Mouse (Mus musculus) stomach, embryonic 16.5 days (tissue): Measurements from ENCODE around the gene Plcb1. TPM values are rescaled to one million over a fixed set of nuclear protein-coding genes. Genes with fewer than 3 reads are reported as not detected.

Experiments
- ATAC-seq: fragments of 200-750 bp; cut with Nextera tagmentation; 2 replicates; pipeline ENCODE4 v1.8.0; 2017; ENCODE audit warnings: moderate number of reproducible peaks, moderate TSS enrichment; ENCODE audit not compliant: insufficient read depth, low FRiP score
- H3K27ac ChIP-seq: fragments of 300-500 bp; sonication (generic); 2 replicates; pipeline ENCODE4 v1.5.1; 2014; ENCODE audit warnings: low read length
- H3K27me3 ChIP-seq: fragments of 300-500 bp; sonication (generic); 2 replicates; pipeline ENCODE4 v1.6.1; 2014; ENCODE audit warnings: low read length, control low read depth, mixed read lengths; ENCODE audit not compliant: control insufficient read depth, insufficient read depth
- H3K36me3 ChIP-seq: fragments of 300-500 bp; sonication (generic); 2 replicates; pipeline ENCODE4 v1.6.1; 2014; ENCODE audit warnings: low read length; ENCODE audit not compliant: control insufficient read depth, insufficient read depth
- H3K4me1 ChIP-seq: fragments of 300-500 bp; sonication (generic); 2 replicates; pipeline ENCODE4 v1.6.1; 2014; ENCODE audit warnings: low read length, control low read depth, mixed read lengths; ENCODE audit not compliant: control insufficient read depth, insufficient read depth
- H3K4me2 ChIP-seq: fragments of 300-500 bp; sonication (generic); 2 replicates; pipeline ENCODE4 v1.6.1; 2014; ENCODE audit warnings: low read depth, low read length, mixed read lengths
- H3K4me3 ChIP-seq: fragments of 300-500 bp; sonication (generic); replicated peaks from 2 replicates; pipeline ENCODE4 v1.5.1; 2014; ENCODE audit warnings: mild to moderate bottlenecking, low read length
- H3K9ac ChIP-seq: fragments of 300-500 bp; sonication (generic); 2 replicates; pipeline ENCODE4 v1.6.1; 2014; ENCODE audit warnings: low read length
- H3K9me3 ChIP-seq: fragments of 300-500 bp; sonication (generic); replicated peaks from 2 replicates; pipeline ENCODE4 v1.6.1; 2016; ENCODE audit warnings: low read length, control low read depth; ENCODE audit not compliant: control insufficient read depth
- WGBS: fragments of 180-500 bp; shearing (Covaris S2); extraction: QIAGEN DNeasy Blood & Tissue Kit; methylation state at CpG from one replicate; pipeline ENCODE4 v1.1.7; 2014; 5-methylcytosine and 5-hydroxymethylcytosine counted together
- polyA plus RNA-seq: library from polyadenylated mRNA; unstranded; fragments of >200 nt; fragmentation: Nextera tagmentation; extraction: Ambion mirVana; gene quantifications from 2 replicates; pipeline ENCODE4 v1.2.1, GENCODE M21; 2015

Plcb1 gene
- polyA plus RNA-seq, 1 experiment from 2014 or later = 11.9 TPM

DNA sequence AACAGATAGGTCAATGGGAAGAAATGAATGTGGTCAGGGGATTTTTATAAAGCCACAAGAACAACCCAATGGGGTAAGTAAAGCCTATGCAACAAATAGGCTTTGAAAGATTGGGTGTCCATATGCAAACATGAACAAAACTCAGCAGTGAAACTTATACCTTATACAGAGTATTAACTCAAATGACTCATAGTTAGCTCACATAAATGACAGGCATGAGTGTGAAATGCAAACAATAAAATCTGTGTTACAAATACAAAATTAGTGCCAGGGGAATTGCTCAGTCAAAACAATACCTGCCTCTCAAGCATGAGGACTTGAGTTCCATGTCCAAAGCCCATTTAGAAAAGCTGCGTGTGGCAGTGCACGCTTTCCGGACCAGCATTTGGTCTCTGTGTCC is 182.5 kb downstream of the Plcb1 start:
- Histone ChIP-seq H3K9ac (no peak overlapping the region), H3K27ac (no peak overlapping the region; the same call in 1 of the 2 replicates), H3K4me1 (peaks cover 7% of the 10 kb centered on the region; the same call in 1 of the 2 replicates), H3K27me3 (no peaks in the 10 kb centered on the region), H3K4me2 (no peak overlapping the region), H3K9me3 (no peaks in the 10 kb centered on the region), H3K4me3 (no peak overlapping the region), H3K36me3 (no peaks in the 10 kb centered on the region)
- WGBS = 73% methylated on average over 3 of the region's 3 CpGs
- no peak for ATAC-seq

DNA sequence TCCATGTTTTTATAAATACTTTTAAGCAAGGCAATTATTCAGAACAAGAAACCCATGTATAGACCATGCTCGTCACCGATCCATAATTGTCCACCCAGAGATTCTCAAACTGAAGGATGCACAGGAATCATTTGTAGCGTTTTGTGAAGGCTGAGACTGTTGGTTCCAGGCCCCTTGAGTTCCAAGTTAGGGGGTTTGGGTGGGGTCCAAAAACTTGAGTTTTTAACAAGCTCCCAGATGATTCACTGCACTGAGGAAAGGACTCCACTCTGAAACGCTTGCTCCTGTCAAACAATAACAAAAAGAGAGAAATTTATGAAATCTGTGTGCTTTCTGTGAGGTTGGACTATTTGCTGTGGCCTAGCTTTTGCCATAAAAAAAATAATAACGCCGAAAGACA is 186.5 kb downstream of the Plcb1 start:
- Histone ChIP-seq H3K27ac (no peak overlapping the region), H3K36me3 (no peaks in the 10 kb centered on the region), H3K9me3 (no peaks in the 10 kb centered on the region), H3K27me3 (no peaks in the 10 kb centered on the region), H3K4me3 (no peak overlapping the region), H3K9ac (no peak overlapping the region), H3K4me1 (peaks cover 10% of the 10 kb centered on the region), H3K4me2 (no peak overlapping the region)
- no peak for ATAC-seq
- 65% methylated on average over 6 of the region's 6 CpGs for WGBS

DNA sequence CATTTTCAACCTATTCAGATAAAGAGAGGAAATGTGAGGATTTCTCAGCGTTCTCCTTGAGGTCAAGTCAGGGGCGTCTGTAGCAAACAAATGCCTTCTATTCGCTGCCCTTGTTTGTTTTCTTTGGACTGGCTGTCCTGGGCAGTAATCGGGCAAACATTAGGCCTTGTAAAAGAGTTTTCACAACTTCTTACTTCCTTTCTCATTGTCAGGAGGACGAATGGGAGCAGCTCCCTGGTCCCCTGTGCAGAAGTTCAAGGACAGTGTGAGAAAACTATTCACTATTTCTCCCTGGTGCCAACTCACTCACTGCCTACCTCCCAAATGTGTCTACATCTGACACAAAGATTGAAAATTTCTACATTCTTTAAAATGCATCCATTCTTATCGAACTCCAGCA is 188.8 kb downstream of the Plcb1 start:
- WGBS = 29% methylated on average over 6 of the region's 6 CpGs
- ATAC-seq = no peak

DNA sequence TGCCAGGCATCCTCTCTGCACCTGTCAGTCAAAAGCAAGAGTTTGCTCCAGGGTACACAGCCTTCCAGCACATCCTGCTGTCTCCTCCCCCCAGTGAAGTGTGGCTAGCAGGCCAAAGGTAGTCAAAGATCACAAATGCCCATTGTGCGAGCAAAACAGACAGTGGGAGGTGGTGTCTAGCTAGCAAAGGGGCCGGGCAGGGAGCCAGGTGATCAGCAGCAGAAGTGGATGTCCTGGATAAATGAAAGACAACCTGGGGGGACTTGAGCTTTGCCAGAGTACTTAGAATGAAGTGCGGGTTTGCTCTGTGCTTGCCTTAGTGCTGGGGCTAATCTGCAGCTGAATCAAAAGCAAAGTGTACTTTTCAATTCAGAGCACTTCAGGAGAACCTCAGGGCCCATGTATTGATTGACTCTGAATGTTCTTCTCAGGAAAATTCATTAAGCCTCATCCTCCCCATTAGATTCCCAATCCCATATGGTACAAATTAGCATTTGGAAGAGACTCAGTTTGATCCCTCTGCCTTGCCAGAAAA is 191.0 kb downstream of the Plcb1 start:
- no peak; the same call in 1 of the 2 replicates for ATAC-seq
- H3K4me1 ChIP-seq = peaks cover 10% of the 10 kb centered on the region
- 45% methylated on average over 3 of the region's 3 CpGs for WGBS

More for the DNA sequence above, 188.8 kb downstream of the Plcb1 start:
- H3K27me3 ChIP-seq = no peaks in the 10 kb centered on the region
- H3K27ac ChIP-seq = no peak overlapping the region
- no peak overlapping the region for H3K4me2 ChIP-seq
- H3K36me3 ChIP-seq = no peaks in the 10 kb centered on the region
- no peak overlapping the region for H3K4me3 ChIP-seq
- peaks cover 10% of the 10 kb centered on the region for H3K4me1 ChIP-seq
- no peaks in the 10 kb centered on the region for H3K9me3 ChIP-seq
- H3K9ac ChIP-seq = no peak overlapping the region

DNA sequence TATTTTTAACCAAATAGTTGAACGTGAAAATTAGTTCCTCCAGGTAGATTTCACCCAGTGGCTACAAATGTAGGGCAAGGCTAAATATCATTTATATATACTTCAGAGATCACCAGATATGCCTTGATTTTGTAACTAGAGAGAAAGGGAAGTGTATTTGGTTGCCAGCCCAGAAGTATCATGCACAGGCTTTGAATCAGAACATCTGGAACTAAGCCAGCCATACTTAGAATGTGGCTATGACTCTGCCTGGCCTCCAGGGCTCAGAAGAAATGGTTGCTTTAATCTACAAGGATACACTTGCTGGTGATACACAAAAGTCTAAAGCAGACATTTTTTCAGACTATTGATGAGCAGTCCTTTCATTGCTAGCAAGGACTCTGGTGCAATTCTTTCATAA is 191.8 kb downstream of the Plcb1 start:
- H3K27me3 ChIP-seq = no peaks in the 10 kb centered on the region
- no peak overlapping the region for H3K4me3 ChIP-seq
- H3K4me2 ChIP-seq = no peak overlapping the region
- H3K9ac ChIP-seq = no peak overlapping the region
- 85% methylated on average over 1 of the region's 1 CpGs for WGBS
- ATAC-seq = no peak
- H3K36me3 ChIP-seq = no peaks in the 10 kb centered on the region
- H3K4me1 ChIP-seq = peaks cover 8% of the 10 kb centered on the region; the same call in 1 of the 2 replicates
- H3K27ac ChIP-seq = no peak overlapping the region
- H3K9me3 ChIP-seq = no peaks in the 10 kb centered on the region

More for the DNA sequence above, 191.0 kb downstream of the Plcb1 start:
- Histone ChIP-seq H3K27ac (no peak overlapping the region), H3K36me3 (no peaks in the 10 kb centered on the region), H3K4me3 (no peak overlapping the region), H3K9me3 (no peaks in the 10 kb centered on the region), H3K9ac (no peak overlapping the region; the same call in 1 of the 2 replicates), H3K27me3 (no peaks in the 10 kb centered on the region), H3K4me2 (no peak overlapping the region)

DNA sequence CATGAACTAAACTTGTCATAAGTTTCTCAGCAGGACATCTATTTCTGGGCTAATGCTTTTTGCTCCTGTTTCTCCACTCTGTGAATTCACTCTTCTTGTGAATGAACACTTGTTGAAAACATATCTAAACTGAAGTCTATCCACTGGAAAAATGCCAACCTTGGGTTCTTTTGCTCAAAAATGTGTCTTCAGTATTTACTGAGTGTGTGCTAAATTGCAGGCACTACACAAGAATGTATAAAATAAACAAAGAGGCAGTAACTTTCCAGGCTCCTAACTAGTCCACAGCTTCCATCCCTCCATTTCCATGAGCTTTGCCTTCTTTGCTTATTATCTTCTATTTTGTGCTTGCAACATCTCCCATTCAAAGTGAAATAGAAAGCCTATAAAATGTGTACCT is 195.5 kb downstream of the Plcb1 start:
- 0 out of 2 replicates have a peak overlapping the region, but pooled peaks have one; percentile 29 for H3K27ac ChIP-seq
- no peak for ATAC-seq
- H3K4me3 ChIP-seq = no peak overlapping the region
- no peak overlapping the region for H3K9ac ChIP-seq
- no peaks in the 10 kb centered on the region for H3K36me3 ChIP-seq
- peaks cover 8% of the 10 kb centered on the region; the same call in 1 of the 2 replicates for H3K4me1 ChIP-seq
- no peaks in the 10 kb centered on the region for H3K9me3 ChIP-seq
- no peak overlapping the region for H3K4me2 ChIP-seq
- H3K27me3 ChIP-seq = no peaks in the 10 kb centered on the region

DNA sequence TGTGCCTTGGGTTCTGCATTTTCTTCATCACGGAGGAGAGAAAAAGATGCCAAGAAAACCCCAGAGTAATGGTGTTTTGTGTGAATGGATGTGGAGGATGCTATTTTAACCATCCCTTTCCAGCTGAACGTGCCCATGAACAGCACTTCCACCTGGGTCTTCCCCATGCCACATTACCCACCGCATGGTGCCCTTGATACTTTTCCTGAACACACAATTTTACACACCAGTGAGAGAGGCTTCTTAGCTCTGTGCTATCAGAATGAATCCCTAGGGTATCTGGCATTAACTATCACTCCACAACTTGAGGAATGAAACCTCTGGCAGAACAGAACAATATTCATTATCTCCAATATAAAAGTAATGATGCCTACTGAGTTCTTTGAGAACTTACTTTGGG is 199.0 kb downstream of the Plcb1 start:
- Histone ChIP-seq H3K4me2 (no peak overlapping the region), H3K27me3 (no peaks in the 10 kb centered on the region), H3K4me3 (no peak overlapping the region), H3K36me3 (no peaks in the 10 kb centered on the region), H3K9me3 (no peaks in the 10 kb centered on the region), H3K4me1 (peaks cover 5% of the 10 kb centered on the region; the same call in 1 of the 2 replicates), H3K9ac (no peak overlapping the region), H3K27ac (no peak overlapping the region)
- WGBS = 89% methylated on average over 3 of the region's 3 CpGs
- ATAC-seq = no peak

DNA sequence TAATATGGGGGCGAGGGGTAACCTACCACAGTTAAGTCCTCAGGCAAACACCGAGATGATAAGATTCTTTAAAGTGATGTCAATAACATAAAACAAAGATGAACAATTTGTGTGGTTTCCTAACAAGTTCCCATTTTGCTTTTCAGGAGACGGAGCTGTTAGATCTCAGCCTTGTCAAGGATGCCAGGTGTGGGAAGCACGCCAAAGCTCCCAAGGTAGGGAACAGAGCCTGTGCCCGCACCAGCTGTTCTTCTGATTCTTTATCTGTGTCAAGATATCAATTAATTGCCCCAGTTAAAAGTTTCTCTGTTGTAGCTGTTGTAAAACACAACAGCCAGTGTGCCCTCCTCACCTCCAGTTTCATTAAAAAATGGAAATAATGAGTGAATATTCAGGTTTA is 202.1 kb downstream of the Plcb1 start:
- no peak overlapping the region for H3K9ac ChIP-seq
- no peak overlapping the region for H3K4me2 ChIP-seq
- no peak overlapping the region for H3K27ac ChIP-seq
- WGBS = 78% methylated on average over 5 of the region's 5 CpGs
- H3K9me3 ChIP-seq = no peaks in the 10 kb centered on the region
- no peaks in the 10 kb centered on the region for H3K27me3 ChIP-seq
- no peaks in the 10 kb centered on the region for H3K4me1 ChIP-seq
- no peak overlapping the region for H3K4me3 ChIP-seq
- no peaks in the 10 kb centered on the region for H3K36me3 ChIP-seq
- ATAC-seq = no peak

DNA sequence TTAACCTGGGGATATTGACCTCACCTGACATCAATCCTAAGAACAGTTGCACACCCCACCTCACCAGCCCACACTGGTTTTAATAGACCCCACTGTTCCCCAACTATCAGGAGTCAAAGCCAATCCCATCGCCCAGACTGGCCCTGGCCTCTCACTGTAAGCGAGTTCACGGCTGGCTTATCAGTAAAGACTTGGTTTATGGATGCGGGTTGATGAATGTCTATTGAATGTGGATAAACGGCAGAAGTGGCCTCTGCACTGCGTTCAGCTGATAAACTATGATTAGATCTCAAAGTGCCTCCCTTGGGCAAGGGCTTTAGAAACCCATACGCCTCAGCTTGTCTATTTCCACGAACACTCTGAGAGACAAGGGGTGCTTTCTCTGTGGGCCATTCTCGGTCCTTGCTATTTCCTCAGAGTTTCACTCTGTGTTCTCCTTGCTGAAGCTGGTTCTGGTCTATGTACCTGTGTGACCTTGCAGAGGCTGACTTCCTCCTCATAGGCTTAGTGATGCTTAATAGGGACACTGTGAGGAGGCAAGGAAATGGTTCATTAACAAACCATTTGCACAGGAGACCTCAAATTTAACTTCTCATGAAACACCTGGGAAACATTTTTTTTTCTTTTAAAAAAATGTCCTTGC is 203.9 kb downstream of the Plcb1 start:
- H3K27me3 ChIP-seq = no peaks in the 10 kb centered on the region
- H3K36me3 ChIP-seq = no peaks in the 10 kb centered on the region
- H3K4me3 ChIP-seq = no peak overlapping the region
- ATAC-seq = no peak
- no peak overlapping the region for H3K4me2 ChIP-seq
- no peaks in the 10 kb centered on the region for H3K4me1 ChIP-seq
- H3K9me3 ChIP-seq = no peaks in the 10 kb centered on the region
- no peak overlapping the region for H3K27ac ChIP-seq
- 45% methylated on average over 9 of the region's 9 CpGs for WGBS
- no peak overlapping the region for H3K9ac ChIP-seq
